Mouse (Mus musculus): ENCODE results near the gene Mllt6.

GRCm38 (mm10) chr11:97697891-97698529 lies 34.8 kb downstream of the Mllt6 start:
- TF ChIP-seq POLR2A (IDR thresholded peaks at IDR 0.05; ENCODE audit: borderline replicate concordance, extremely low read depth, low read depth, low read length): no peak
- no peak for TF ChIP-seq CTCF (IDR thresholded peaks at IDR 0.05; ENCODE audit: insufficient read depth, low read length)
